Mouse (Mus musculus) bone marrow macrophage, adult 2 months (primary cell): ENCODE data around the gene Gm6408.

Source experiments
- CTCF ChIP-seq: IDR thresholded peaks from 2 replicates; pipeline ENCODE4 v1.5.1; 2012; ENCODE audit warnings: low read depth, mild to moderate bottlenecking, low read length, moderate library complexity
- POLR2A ChIP-seq: IDR thresholded peaks from 2 replicates; pipeline ENCODE4 v1.6.1; 2012; ENCODE audit warnings: mild to moderate bottlenecking, low read depth, low read length, borderline replicate concordance

DNA sequence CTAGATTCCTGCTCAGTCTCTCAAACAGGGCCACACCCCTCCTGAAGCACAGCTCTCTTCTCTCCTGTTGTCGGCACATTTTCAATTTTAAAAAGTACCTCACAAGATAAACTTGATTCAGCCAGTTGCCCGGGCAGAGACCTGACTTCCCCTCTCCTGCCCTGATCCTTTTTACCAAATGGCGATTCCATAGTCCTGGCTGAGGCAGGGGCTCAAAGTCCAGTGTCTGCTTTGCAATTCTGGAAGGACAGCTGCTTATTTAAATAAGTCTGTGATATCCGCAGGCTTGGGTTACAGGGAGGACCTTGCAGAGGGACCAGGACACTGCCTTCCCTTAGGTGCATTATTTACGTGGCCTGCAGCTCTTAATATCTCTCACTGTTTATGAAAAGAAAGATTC is 10.5 kb upstream of the Gm6408 start:
- TF ChIP-seq POLR2A (no peak), CTCF (no peak)
